Mouse (Mus musculus) left cerebral cortex, adult 11 months (tissue): ENCODE data around the gene Adcy9.
"Not testable (repeated sequence)": the region's sequence is repeated elsewhere in the genome, so short reads cannot be mapped to it uniquely, and the experiment has no call there.

Experiments
- DNase-seq: peaks from one replicate; pipeline ENCODE4 v3.0.0; 2022; ENCODE audit warnings: low spot score

The Adcy9 gene

DNA sequence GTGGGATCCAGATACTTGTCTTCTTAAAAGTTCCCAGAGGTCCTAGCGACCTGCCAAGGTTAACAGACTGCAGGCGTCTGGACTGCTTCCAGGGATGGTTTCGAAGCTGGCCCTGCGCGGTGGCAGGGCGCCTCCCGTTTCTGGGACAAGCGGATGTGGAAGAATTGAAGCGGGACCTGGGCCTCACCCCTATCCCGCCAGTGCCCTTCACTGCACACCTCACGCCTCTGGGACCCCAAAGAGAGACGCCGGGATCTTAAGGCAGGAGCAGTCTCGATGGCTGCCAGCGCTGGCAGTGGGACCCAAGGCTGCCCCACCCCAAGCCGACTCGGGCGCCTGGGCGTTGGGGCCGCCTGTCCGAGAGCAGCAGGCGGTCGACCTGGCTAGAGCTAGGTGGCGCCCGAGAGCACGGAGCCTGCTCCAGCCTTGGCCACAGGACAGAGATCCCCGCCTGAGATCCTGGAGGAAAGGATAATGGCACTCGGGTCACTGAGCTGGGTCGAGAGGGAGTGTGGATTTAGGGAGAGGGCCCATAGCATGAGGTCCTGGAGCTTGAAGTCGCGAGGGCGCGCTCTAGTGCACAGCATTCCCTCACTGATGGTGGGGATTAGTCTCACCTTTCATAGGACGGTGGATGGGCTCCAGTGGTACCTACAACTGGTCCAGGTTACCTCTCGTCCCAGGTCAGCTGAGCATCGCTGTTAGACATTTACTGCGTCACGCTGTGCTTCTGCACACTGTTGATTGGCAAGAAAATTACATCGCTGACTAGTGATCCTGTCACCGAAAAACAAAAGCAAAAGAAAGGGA lies 152.2 kb downstream of the Adcy9 start:
- DNase-seq: peak; percentile 35

- no peak for DNase-seq
Observed at GRCm38 (mm10) chr16:4267453-4267852, 152.8 kb downstream of the Adcy9 start.

GRCm38 (mm10) chr16:4265351-4265750 lies 154.9 kb downstream of the Adcy9 start:
- DNase-seq: no peak

DNA sequence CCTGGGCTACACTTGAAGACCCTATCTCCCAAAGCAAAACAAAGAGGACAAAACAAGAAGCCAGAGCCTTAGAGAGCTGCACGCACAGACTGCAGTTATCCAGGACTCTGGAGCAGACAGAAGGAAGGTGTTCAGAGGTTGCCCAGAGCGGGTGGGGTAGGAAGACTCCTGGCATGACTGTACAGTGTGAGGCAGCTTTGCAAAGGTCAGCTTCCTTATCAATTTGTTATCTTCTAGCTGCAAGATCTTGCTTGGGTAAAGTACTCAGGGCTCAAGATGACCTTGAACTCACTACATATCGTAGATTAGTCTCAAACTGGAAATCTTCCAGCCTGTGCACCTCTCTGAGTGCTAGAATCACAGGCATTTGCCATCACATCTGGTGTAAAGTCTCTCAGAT lies 156.8 kb downstream of the Adcy9 start:
- no peak for DNase-seq

DNA sequence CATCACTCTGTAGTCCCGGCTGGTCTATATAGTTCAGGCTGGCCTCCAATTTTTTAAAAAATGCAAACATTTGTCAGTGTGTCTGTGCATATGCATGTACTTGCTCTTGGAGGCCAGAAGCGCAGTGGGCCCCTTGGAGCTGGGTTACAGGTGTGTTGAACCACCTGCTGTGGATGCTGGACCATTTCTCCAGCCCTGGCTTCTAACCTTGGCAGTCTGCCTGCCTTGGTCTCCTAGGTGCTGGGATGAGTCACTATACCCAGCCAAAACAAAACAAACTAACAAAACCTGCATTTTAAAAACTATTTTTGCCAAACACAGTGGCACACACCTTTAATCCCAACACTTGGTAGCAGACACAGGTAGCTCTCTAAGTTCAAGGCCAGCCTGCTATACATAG lies 162.8 kb downstream of the Adcy9 start:
- no peak for DNase-seq

GRCm38 (mm10) chr16:4248791-4249190 lies 171.5 kb downstream of the Adcy9 start:
- no peak for DNase-seq

DNA sequence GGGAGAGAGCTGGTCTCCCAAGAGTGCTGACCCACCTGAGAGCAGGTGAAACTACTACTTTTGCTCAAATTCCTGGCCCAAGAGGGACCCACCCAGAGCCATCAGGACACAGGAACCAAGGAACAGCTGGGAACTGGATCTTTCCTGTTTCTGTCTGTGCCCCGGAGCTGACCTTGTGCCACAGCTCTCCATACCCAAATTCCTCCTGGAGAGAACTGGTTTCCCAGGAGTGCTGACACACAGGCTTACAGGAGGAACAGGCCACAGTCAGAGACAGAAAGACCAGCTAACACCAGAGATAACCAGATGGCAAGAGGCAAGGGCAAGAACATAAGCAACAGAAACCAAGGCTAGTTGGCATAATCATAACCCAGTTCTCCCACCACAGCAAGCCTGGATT lies 175.1 kb downstream of the Adcy9 start:
- DNase-seq: not testable (repeated sequence)
